Comparison of ENCODE assay signal across 8 mouse cellular contexts in genomic region chrX:13845858-13846652, GRCm38 (mm10). TPM values are rescaled to one million over a fixed set of nuclear protein-coding genes. Genes with fewer than 3 reads are reported as not detected.
DNase-seq lines count a peak whose midpoint lies in the region; ATAC-seq and TF ChIP-seq lines count a peak whose summit lies in the region.

No protein-coding gene starts in this region.

- TF ChIP-seq CTCF in cortical plate, adult 2 months (IDR thresholded peaks at IDR 0.05; ENCODE audit: extremely low read depth, insufficient read depth, low read length), result no peak
- peak; percentile 43 for TF ChIP-seq CTCF in intestine, postnatal 0 days (IDR thresholded peaks at IDR 0.05; ENCODE audit: low read depth)

- H3K27ac ChIP-seq in cortical plate, adult 2 months (ENCODE audit: insufficient read depth, low read length), result peak overlapping the region; percentile 92
- H3K27ac ChIP-seq in intestine, postnatal 0 days (ENCODE audit: low read depth, low read length), result peak overlapping the region; percentile 73
- peak overlapping the region; percentile 90 for H3K27ac ChIP-seq in limb, embryonic 14.5 days (replicated peaks; ENCODE audit: low read depth, low read length)
- H3K27ac ChIP-seq in midbrain, embryonic 16.5 days (ENCODE audit: low read length), result peak overlapping the region; percentile 95
- peak overlapping the region; percentile 87 for H3K27ac ChIP-seq in stomach, embryonic 16.5 days (ENCODE audit: low read length)

- ATAC-seq in intestine, postnatal 0 days, result peak; percentile 80
- ATAC-seq in limb, embryonic 14.5 days (ENCODE audit: low FRiP score, low read depth), result peak; percentile 35; the same call in 1 of the 2 replicates
- peak; percentile 89 for ATAC-seq in midbrain, embryonic 16.5 days
- peak; percentile 53; the same call in 1 of the 2 replicates for ATAC-seq in stomach, embryonic 16.5 days (ENCODE audit: insufficient read depth, low FRiP score)

- intact Hi-C loops in gastrocnemius, postnatal 14 days (cut with DNase I; ENCODE audit: low total_unique reads), result no loop called here

- peak overlapping the region; percentile 62 for H3K9ac ChIP-seq in intestine, postnatal 0 days (ENCODE audit: low read depth, low read length)
- H3K9ac ChIP-seq in limb, embryonic 14.5 days (ENCODE audit: low read depth, low read length, severe bottlenecking), result peak overlapping the region; percentile 74
- H3K9ac ChIP-seq in midbrain, embryonic 16.5 days (ENCODE audit: low read depth, low read length), result peak overlapping the region; percentile 88
- H3K9ac ChIP-seq in stomach, embryonic 16.5 days (ENCODE audit: low read length), result peak overlapping the region; percentile 81

- no peaks in the 10 kb centered on the region for H3K27me3 ChIP-seq in intestine, postnatal 0 days (replicated peaks; ENCODE audit: control insufficient read depth, insufficient read depth, low read length)
- H3K27me3 ChIP-seq in limb, embryonic 14.5 days (ENCODE audit: control insufficient read depth, insufficient read depth, low read length), result no peaks in the 10 kb centered on the region
- H3K27me3 ChIP-seq in midbrain, embryonic 16.5 days (ENCODE audit: control insufficient read depth, insufficient read depth, low read depth, low read length), result no peaks in the 10 kb centered on the region
- H3K27me3 ChIP-seq in stomach, embryonic 16.5 days (ENCODE audit: control insufficient read depth, insufficient read depth, low read length), result no peaks in the 10 kb centered on the region

- WGBS in intestine, postnatal 0 days, result 19% methylated on average over 66 of the region's 100 CpGs
- 22% methylated on average over 26 of the region's 100 CpGs for WGBS in limb, embryonic 14.5 days
- 23% methylated on average over 44 of the region's 100 CpGs for WGBS in midbrain, embryonic 16.5 days
- 16% methylated on average over 79 of the region's 100 CpGs for WGBS in stomach, embryonic 16.5 days

- no peaks in the 10 kb centered on the region for H3K9me3 ChIP-seq in intestine, postnatal 0 days (ENCODE audit: control insufficient read depth)
- H3K9me3 ChIP-seq in limb, embryonic 14.5 days (ENCODE audit: control insufficient read depth, low read length), result no peaks in the 10 kb centered on the region
- no peaks in the 10 kb centered on the region for H3K9me3 ChIP-seq in midbrain, embryonic 16.5 days (replicated peaks; ENCODE audit: control insufficient read depth, low read length, poor library complexity, severe bottlenecking)
- H3K9me3 ChIP-seq in stomach, embryonic 16.5 days (replicated peaks; ENCODE audit: control insufficient read depth, low read length), result no peaks in the 10 kb centered on the region; the same call in 1 of the 2 replicates

- H3K4me3 ChIP-seq in cortical plate, adult 2 months (ENCODE audit: insufficient read depth, low read length), result peak overlapping the region; percentile 100
- H3K4me3 ChIP-seq in intestine, postnatal 0 days (ENCODE audit: low read depth, low read length), result peak overlapping the region; percentile 61
- peak overlapping the region; percentile 60 for H3K4me3 ChIP-seq in limb, embryonic 14.5 days (replicated peaks; ENCODE audit: low read length)
- H3K4me3 ChIP-seq in midbrain, embryonic 16.5 days (ENCODE audit: low read depth, low read length), result peak overlapping the region; percentile 63
- H3K4me3 ChIP-seq in stomach, embryonic 16.5 days (replicated peaks; ENCODE audit: low read length), result peak overlapping the region; percentile 65

- no peaks in the 10 kb centered on the region for H3K4me1 ChIP-seq in cortical plate, adult 2 months (ENCODE audit: control insufficient read depth, insufficient read depth, low read length)
- H3K4me1 ChIP-seq in intestine, postnatal 0 days (replicated peaks; ENCODE audit: control insufficient read depth, insufficient read depth, low read length), result no peaks in the 10 kb centered on the region
- H3K4me1 ChIP-seq in limb, embryonic 14.5 days (ENCODE audit: control insufficient read depth, insufficient read depth, low read length), result no peaks in the 10 kb centered on the region
- no peaks in the 10 kb centered on the region for H3K4me1 ChIP-seq in midbrain, embryonic 16.5 days (ENCODE audit: control insufficient read depth, insufficient read depth, low read length)
- no peaks in the 10 kb centered on the region for H3K4me1 ChIP-seq in stomach, embryonic 16.5 days (ENCODE audit: control insufficient read depth, insufficient read depth, low read length)

- H3K4me2 ChIP-seq in intestine, postnatal 0 days (replicated peaks; ENCODE audit: low read depth), result peak overlapping the region; percentile 63
- peak overlapping the region; percentile 39 for H3K4me2 ChIP-seq in limb, embryonic 14.5 days (replicated peaks; ENCODE audit: low read depth, low read length, severe bottlenecking)
- H3K4me2 ChIP-seq in midbrain, embryonic 16.5 days (ENCODE audit: low read length), result peak overlapping the region; percentile 48
- peak overlapping the region; percentile 52 for H3K4me2 ChIP-seq in stomach, embryonic 16.5 days (ENCODE audit: low read depth, low read length)

- TF ChIP-seq POLR2A in cortical plate, adult 2 months (IDR thresholded peaks at IDR 0.05; ENCODE audit: extremely low read depth, insufficient read depth, low read length), result no peak
- no peak for TF ChIP-seq POLR2A in limb, embryonic 14.5 days (IDR thresholded peaks at IDR 0.05; ENCODE audit: borderline replicate concordance, extremely low read depth, insufficient read depth, insufficient read length)

- peak; percentile 1 for DNase-seq in ovary, adult 18-20 months (ENCODE audit: low spot score)
- DNase-seq in ovary, postnatal 14 days (ENCODE audit: low spot score), result no peak
- peak; percentile 42 for DNase-seq in gastrocnemius, postnatal 14 days
- DNase-seq in limb, embryonic 14.5 days (ENCODE audit: low spot score), result peak; percentile 22

- no peaks in the 10 kb centered on the region for H3K36me3 ChIP-seq in intestine, postnatal 0 days (ENCODE audit: control insufficient read depth, insufficient read depth)
- no peaks in the 10 kb centered on the region for H3K36me3 ChIP-seq in limb, embryonic 14.5 days (ENCODE audit: control insufficient read depth, insufficient read depth, low read length)
- no peaks in the 10 kb centered on the region for H3K36me3 ChIP-seq in midbrain, embryonic 16.5 days (ENCODE audit: control insufficient read depth, insufficient read depth, low read length)
- no peaks in the 10 kb centered on the region for H3K36me3 ChIP-seq in stomach, embryonic 16.5 days (ENCODE audit: control insufficient read depth, insufficient read depth, low read length)

RNA-seq across cellular contexts. Expression of gene Cask, which starts 5.1 kb away (rescaled TPM):
- polyA plus RNA-seq in cortical plate, adult 2 months (2012; rRNA removed), result 31.3 and 32.6 TPM in 2 replicates
- total RNA-seq in gastrocnemius, postnatal 14 days (2021), result 10 to 100 TPM; 16.2 to 18.8 TPM
- 9.0 and 9.8 TPM in 2 replicates for polyA plus RNA-seq in intestine, postnatal 0 days (2015; fragmentation: Nextera tagmentation; extraction: Ambion mirVana)
- polyA plus RNA-seq in limb, embryonic 14.5 days (2012; rRNA removed), result 25.4 and 25.7 TPM in 2 replicates
- polyA plus RNA-seq in limb, embryonic 14.5 days (2014; fragmentation: Nextera tagmentation; extraction: Ambion mirVana), result 20.9 and 27.4 TPM in 2 replicates
- 70.0 and 74.3 TPM in 2 replicates for polyA plus RNA-seq in midbrain, embryonic 16.5 days (2015; fragmentation: Nextera tagmentation; extraction: Ambion mirVana)
- polyA plus RNA-seq in stomach, embryonic 16.5 days (2015; fragmentation: Nextera tagmentation; extraction: Ambion mirVana), result 14.8 and 15.2 TPM in 2 replicates

Comparison
In these comparisons a context has a peak if more than half of its experiments do, and no peak if none do; other contexts are left out.
1. ATAC-seq: peak in every context shown above with its lines; median percentile 89 in midbrain, embryonic 16.5 days; 80 in intestine, postnatal 0 days; 53 in stomach, embryonic 16.5 days; 35 in limb, embryonic 14.5 days.